Mouse (Mus musculus) heart, postnatal 0 days (tissue): ENCODE data around the gene Ccdc85c.

Experiments
- CTCF ChIP-seq: IDR thresholded peaks from 2 replicates; pipeline ENCODE4 v1.5.1; 2016; ENCODE audit warnings: antibody characterized with exemption, control low read depth, low read depth
- EP300 ChIP-seq: IDR thresholded peaks from 2 replicates; pipeline ENCODE4 v1.6.1; 2016; ENCODE audit warnings: antibody characterized with exemption, low read depth

- TF ChIP-seq CTCF: no peak
- TF ChIP-seq EP300: no peak
These were observed 19.4 kb upstream of the Ccdc85c start for GRCm38 (mm10) chr12:108294620-108295019.
